Mouse (Mus musculus) limb, embryonic 14.5 days (tissue): ENCODE measurements around the gene Rabl6. TPM values are rescaled to one million over a fixed set of nuclear protein-coding genes. Genes with fewer than 3 reads are reported as not detected.

Experiments used
- ATAC-seq: fragments of 200-750 bp; cut with Nextera tagmentation; 2 replicates; pipeline ENCODE4 v1.8.0; 2017; ENCODE audit warnings: low read depth, moderate number of reproducible peaks, moderate TSS enrichment; ENCODE audit not compliant: low FRiP score
- DNase-seq: peaks from one replicate; pipeline ENCODE4 v3.0.0-alpha.2; 2015; ENCODE audit warnings: low spot score
- H3K27ac ChIP-seq: fragments of 300-500 bp; sonication (generic); replicated peaks from 2 replicates; pipeline ENCODE4 v1.5.1; 2014; ENCODE audit warnings: low read depth, mild to moderate bottlenecking, low read length, moderate library complexity, mixed read lengths
- H3K27me3 ChIP-seq: fragments of 300-500 bp; sonication (generic); 2 replicates; pipeline ENCODE4 v1.6.1; 2014; ENCODE audit warnings: low read length, mixed read lengths; ENCODE audit not compliant: control insufficient read depth, insufficient read depth
- H3K36me3 ChIP-seq: fragments of 300-500 bp; sonication (generic); 2 replicates; pipeline ENCODE4 v1.6.1; 2014; ENCODE audit warnings: mild to moderate bottlenecking, low read length, moderate library complexity, mixed read lengths; ENCODE audit not compliant: control insufficient read depth, insufficient read depth
- H3K4me1 ChIP-seq: fragments of 300-500 bp; sonication (generic); 2 replicates; pipeline ENCODE4 v1.6.1; 2014; ENCODE audit warnings: antibody characterized with exemption, low read length, mixed read lengths; ENCODE audit not compliant: control insufficient read depth, insufficient read depth
- H3K4me2 ChIP-seq: fragments of 300-500 bp; sonication (generic); replicated peaks from 2 replicates; pipeline ENCODE4 v1.6.1; 2014; ENCODE audit warnings: low read depth, mild to moderate bottlenecking, low read length, moderate library complexity; ENCODE audit not compliant: severe bottlenecking
- H3K4me3 ChIP-seq: fragments of 300-500 bp; sonication (generic); replicated peaks from 2 replicates; pipeline ENCODE4 v1.5.1; 2014; ENCODE audit warnings: low read length
- H3K9ac ChIP-seq: fragments of 300-500 bp; sonication (generic); 2 replicates; pipeline ENCODE4 v1.6.1; 2014; ENCODE audit warnings: mild to moderate bottlenecking, low read depth, low read length, moderate library complexity; ENCODE audit not compliant: severe bottlenecking
- H3K9me3 ChIP-seq: fragments of 300-500 bp; sonication (generic); 2 replicates; pipeline ENCODE4 v1.6.1; 2016; ENCODE audit warnings: low read length; ENCODE audit not compliant: control insufficient read depth
- POLR2A ChIP-seq: fragments of 200-500 bp; IDR thresholded peaks from 2 replicates; pipeline ENCODE4 v1.8.0; 2012; ENCODE audit warnings: inconsistent platforms, mild to moderate bottlenecking, moderate library complexity, borderline replicate concordance; ENCODE audit not compliant: insufficient read depth, insufficient read length; ENCODE audit errors: extremely low read depth
- WGBS: fragments of 180-500 bp; shearing (Covaris S2); extraction: QIAGEN DNeasy Blood & Tissue Kit; methylation state at CpG from one replicate; pipeline ENCODE4 v1.1.7; 2014; 5-methylcytosine and 5-hydroxymethylcytosine counted together
- polyA plus RNA-seq, 2 experiments: library from polyadenylated mRNA; depleted of rRNA in 1 of 2; stranded (reverse) in 1 of 2; unstranded in 1 of 2; fragments of >200 nt; fragmentation: Nextera tagmentation in 1 of 2; extraction: Ambion mirVana in 1 of 2; gene quantifications; 2 replicates each; pipeline versions ENCODE4 v1.2.1 to v1.2.3; 2012 to 2014

Rabl6 gene
- polyA plus RNA-seq, 2 experiments: 74.8 to 99.4 TPM

DNA sequence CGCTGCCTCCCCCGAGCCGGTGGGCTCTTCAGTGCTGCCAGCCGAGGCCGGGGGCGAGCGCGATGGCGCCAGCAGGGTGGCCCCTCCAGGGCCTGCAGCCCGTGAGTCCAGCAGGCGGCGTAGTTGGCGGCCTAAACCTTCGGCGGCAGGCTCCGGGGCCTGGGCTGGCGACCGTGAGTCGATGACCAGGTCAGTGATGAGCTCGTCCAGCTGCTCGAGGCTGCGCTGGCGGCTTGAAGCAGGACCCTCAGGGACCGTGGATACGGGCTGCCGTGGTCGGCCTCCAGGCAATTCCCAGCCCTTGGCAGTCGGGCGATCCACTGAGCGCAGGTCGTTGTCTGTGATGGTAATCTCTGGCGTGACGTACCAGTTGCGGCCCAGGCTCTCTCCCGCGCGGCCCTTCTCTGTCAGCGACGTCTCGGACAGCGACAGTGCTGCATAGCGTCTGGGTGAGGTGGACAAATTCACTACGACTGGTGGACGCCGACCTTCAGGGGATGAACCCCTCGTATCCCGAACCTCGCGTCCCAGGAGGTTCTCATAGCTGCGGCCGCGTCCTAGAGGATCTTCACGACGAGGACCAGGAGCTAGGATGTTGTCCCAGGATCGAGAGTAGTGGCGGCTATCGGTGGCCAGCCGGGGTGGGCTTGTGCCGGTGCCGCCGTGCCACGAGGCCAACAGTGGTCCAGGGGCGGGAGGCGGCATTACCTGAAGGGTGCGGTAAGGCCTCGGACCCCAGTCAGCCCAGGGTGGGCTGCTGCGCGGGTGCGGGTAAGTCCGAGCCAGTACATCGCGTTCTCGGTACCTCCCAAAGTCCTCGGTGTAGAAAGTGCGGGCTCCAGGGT is 30.1 kb downstream of the Rabl6 start:
- DNase-seq (no peak), ATAC-seq (no peak)
- Histone ChIP-seq H3K9ac (peak overlapping the region; percentile 36; the same call in 1 of the 2 replicates), H3K36me3 (peaks cover 6% of the 10 kb centered on the region), H3K4me2 (peak overlapping the region; percentile 43), H3K4me1 (peaks cover 56% of the 10 kb centered on the region), H3K9me3 (no peaks in the 10 kb centered on the region), H3K27me3 (peaks cover 54% of the 10 kb centered on the region), H3K4me3 (peak overlapping the region; percentile 26), H3K27ac (no peak overlapping the region)
- TF ChIP-seq POLR2A: no peak
- WGBS: 6% methylated on average over 58 of the region's 75 CpGs

DNA sequence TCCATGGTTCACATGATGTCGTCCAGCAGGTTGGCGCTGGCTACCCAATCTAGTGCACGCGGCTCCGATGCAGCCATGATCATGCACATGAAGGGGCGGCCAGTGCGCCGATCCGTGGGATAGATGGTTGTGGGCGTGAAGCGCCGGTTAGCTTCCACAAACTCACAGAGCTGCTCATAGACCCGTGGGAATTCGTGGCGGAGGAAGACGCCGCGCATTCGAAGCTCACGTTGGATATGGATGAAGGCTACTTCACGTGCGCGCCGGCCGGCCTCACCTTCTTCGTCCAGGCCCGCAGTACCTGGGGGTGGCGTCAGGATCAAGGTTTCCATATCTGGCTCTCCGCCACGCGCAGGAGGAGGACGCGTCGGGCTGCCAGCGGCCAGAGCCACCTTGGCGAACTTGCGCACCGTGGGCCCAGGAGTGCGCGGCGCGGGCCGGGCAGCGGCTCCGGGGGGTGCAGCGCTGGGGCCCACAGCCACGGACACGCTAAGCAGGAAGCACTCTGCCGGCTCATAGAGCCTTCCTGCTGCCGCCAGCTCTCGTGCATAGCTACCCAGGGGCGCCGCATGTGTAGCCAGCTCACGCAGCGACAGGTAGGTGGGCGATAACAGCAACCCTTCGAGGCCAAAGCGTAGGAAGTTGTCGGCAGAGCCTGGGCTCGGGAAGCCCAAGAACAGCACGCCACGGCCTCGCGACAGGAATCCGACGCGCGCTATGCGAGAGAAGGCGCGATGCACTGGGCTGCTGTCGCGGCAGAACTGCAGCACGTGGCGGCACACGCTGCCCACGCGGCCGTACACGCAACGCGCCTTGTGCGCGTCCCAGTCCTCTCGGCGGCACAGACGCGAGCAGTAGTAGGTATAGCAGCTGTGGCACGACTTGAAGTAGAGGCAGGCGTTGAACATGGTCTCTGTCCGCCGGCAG is 31.1 kb downstream of the Rabl6 start:
- no peak overlapping the region for H3K27ac ChIP-seq
- TF ChIP-seq POLR2A: no peak
- DNase-seq (no peak), ATAC-seq (no peak)
- WGBS: 16% methylated on average over 85 of the region's 92 CpGs
- 0 out of 2 replicates have a peak, but pooled peaks cover 6% of the 10 kb centered on the region for H3K36me3 ChIP-seq
- H3K4me3 ChIP-seq: peak overlapping the region; percentile 26
- H3K4me1 ChIP-seq: peaks cover 55% of the 10 kb centered on the region
- peak overlapping the region; percentile 36; the same call in 1 of the 2 replicates for H3K9ac ChIP-seq
- peak overlapping the region; percentile 43 for H3K4me2 ChIP-seq
- H3K9me3 ChIP-seq: no peaks in the 10 kb centered on the region
- peaks cover 54% of the 10 kb centered on the region for H3K27me3 ChIP-seq

DNA sequence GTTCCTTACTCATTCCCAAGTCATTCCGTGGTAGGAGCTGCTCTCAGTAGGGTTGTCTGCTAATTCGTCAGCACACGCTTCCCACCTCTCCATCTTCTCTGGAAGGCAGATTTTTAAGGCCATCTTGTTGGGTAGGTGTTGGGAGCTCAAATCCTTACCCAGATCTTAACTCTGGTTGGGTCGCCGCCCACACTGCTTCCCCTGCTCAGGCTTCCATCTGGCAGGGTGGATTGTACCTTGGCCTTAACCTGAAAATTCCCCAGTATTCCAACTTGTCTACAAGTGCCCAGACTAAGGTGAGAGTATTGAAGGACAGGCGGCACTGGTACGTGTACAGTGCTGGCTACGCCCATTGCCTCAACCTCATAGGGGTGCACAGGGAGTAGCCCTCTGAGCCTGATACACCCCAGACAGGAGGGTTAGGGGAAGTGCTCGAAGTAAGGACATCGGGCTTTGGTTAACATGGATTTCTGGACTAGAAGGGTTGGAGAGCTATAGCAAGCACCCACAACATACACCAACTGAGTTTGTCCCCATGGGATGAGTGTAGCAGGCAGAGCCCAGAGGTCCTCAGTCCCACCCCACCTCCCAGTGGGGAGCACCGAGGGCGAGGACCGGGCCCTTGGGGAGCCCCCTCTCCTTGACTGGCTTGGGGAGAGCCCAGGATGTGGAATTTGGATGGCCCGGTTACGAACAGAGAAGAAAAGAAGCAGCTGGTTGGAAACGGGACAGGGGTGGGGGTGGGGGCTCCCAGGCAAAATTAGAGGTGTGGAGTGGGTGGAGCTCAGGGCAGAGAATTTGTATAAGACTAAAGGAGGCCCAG is 32.1 kb downstream of the Rabl6 start:
- Histone ChIP-seq H3K4me3 (peak overlapping the region; percentile 48; the same call in 1 of the 2 replicates), H3K9ac (peak overlapping the region; percentile 58; the same call in 1 of the 2 replicates), H3K27ac (no peak overlapping the region), H3K27me3 (peaks cover 52% of the 10 kb centered on the region), H3K36me3 (peaks cover 15% of the 10 kb centered on the region), H3K4me1 (peaks cover 48% of the 10 kb centered on the region), H3K9me3 (no peaks in the 10 kb centered on the region), H3K4me2 (peak overlapping the region; percentile 70; the same call in 1 of the 2 replicates)
- DNase-seq (no peak), ATAC-seq (no peak)
- 79% methylated on average over 16 of the region's 16 CpGs for WGBS
- TF ChIP-seq POLR2A: no peak

DNA sequence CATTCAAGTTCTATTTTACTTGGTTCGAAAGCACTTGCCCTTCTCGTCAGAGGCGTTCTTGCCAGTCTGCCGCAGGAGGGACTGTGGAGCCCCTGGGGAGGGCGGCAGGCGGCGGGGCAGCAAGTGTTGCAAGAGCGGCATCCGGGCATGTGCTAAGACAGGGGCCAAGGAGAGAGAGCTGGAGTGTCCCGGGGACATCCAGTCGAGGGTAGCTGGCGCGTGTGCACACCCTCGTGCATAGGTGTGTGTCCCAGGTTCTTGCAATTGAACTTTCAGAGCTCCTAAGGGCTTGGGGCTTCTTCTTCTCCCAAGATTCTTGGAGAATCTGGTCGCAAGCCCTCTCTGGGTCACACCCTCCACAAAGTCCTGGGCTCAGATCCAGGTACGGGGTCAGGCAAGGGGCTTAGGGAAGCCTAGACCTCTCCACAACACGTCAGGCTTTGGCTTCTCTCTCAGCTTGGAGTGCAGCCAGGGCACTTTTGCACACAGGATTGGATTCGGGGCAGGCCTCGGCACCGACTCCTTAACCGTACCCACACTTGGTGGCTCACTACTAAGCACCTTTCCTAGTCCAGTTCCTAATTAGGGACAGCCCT is 32.8 kb downstream of the Rabl6 start:
- no peaks in the 10 kb centered on the region for H3K9me3 ChIP-seq
- H3K27ac ChIP-seq: peak overlapping the region; percentile 83
- peaks cover 47% of the 10 kb centered on the region for H3K4me1 ChIP-seq
- H3K4me3 ChIP-seq: peak overlapping the region; percentile 48
- H3K9ac ChIP-seq: peak overlapping the region; percentile 58
- ATAC-seq (no peak), DNase-seq (peak; percentile 61)
- peaks cover 45% of the 10 kb centered on the region for H3K27me3 ChIP-seq
- peak overlapping the region; percentile 70 for H3K4me2 ChIP-seq
- WGBS: 13% methylated on average over 21 of the region's 21 CpGs
- peaks cover 22% of the 10 kb centered on the region for H3K36me3 ChIP-seq
- TF ChIP-seq POLR2A: no peak
